9 mouse cellular contexts compared by ENCODE assay signal in genomic region chr3:79542585-79542984, GRCm38 (mm10). TPM values are rescaled to one million over a fixed set of nuclear protein-coding genes. Genes with fewer than 3 reads are reported as not detected.
DNase-seq lines count a peak whose midpoint lies in the region; ATAC-seq and TF ChIP-seq lines count a peak whose summit lies in the region.
"Had no signal": no experiment of that assay in that cellular context is flagged by ENCODE, and none has a peak within 500 bp of the region (broad histone marks: within the 10 kb centered on the region; RNA-seq: fewer than 3 reads in every experiment).

No protein-coding gene starts in this region.

- H3K9ac ChIP-seq in heart, embryonic 12.5 days: no peak overlapping the region
- no peak overlapping the region for H3K9ac ChIP-seq in intestine, embryonic 16.5 days (ENCODE audit: low read depth, low read length)
- H3K9ac ChIP-seq: limb, embryonic 12.5 days had no signal

- no peak overlapping the region for H3K4me3 ChIP-seq in heart, embryonic 12.5 days
- no peak overlapping the region for H3K4me3 ChIP-seq in bone marrow macrophage, adult 2 months (ENCODE audit: insufficient read depth, low read length)
- H3K4me3 ChIP-seq in intestine, embryonic 16.5 days (ENCODE audit: low read length): no peak overlapping the region
- H3K4me3 ChIP-seq in megakaryocyte, embryonic 14.5 days (replicated peaks): peak overlapping the region; percentile 81
- H3K4me3 ChIP-seq: limb, embryonic 12.5 days had no signal

- H3K36me3 ChIP-seq in heart, embryonic 12.5 days: no peaks in the 10 kb centered on the region
- H3K36me3 ChIP-seq in intestine, embryonic 16.5 days (ENCODE audit: control insufficient read depth, insufficient read depth, low read length): no peaks in the 10 kb centered on the region
- H3K36me3 ChIP-seq in megakaryocyte, embryonic 14.5 days (replicated peaks; ENCODE audit: low read length): peaks cover 23% of the 10 kb centered on the region
- H3K36me3 ChIP-seq: limb, embryonic 12.5 days had no signal

- H3K27ac ChIP-seq in heart, embryonic 12.5 days (ENCODE audit: poor library complexity, severe bottlenecking): peak overlapping the region; percentile 52; the same call in 1 of the 2 replicates
- peak overlapping the region; percentile 83 for H3K27ac ChIP-seq in bone marrow macrophage, adult 2 months (ENCODE audit: insufficient read depth, low read depth, low read length)
- H3K27ac ChIP-seq in intestine, embryonic 16.5 days (ENCODE audit: low read length): no peak overlapping the region
- H3K27ac ChIP-seq: limb, embryonic 12.5 days had no signal

- TF ChIP-seq POLR2A in bone marrow macrophage, adult 2 months (IDR thresholded peaks at IDR 0.05; ENCODE audit: borderline replicate concordance, low read depth, low read length): no peak

- no peak for TF ChIP-seq CTCF in bone marrow macrophage, adult 2 months (IDR thresholded peaks at IDR 0.05; ENCODE audit: low read depth, low read length)

- peaks cover 23% of the 10 kb centered on the region for H3K4me1 ChIP-seq in heart, embryonic 12.5 days (replicated peaks)
- peaks cover 60% of the 10 kb centered on the region for H3K4me1 ChIP-seq in bone marrow macrophage, adult 2 months (ENCODE audit: control insufficient read depth, insufficient read depth, low read length)
- H3K4me1 ChIP-seq in intestine, embryonic 16.5 days (ENCODE audit: control insufficient read depth, insufficient read depth, low read length): no peaks in the 10 kb centered on the region; the same call in 1 of the 2 replicates
- peaks cover 32% of the 10 kb centered on the region for H3K4me1 ChIP-seq in megakaryocyte, embryonic 14.5 days
- H3K4me1 ChIP-seq: limb, embryonic 12.5 days had no signal

- no peak for DNase-seq in heart, postnatal 14 days
- DNase-seq in left cerebral cortex, adult 11 months (ENCODE audit: low spot score): no peak
- no peak for DNase-seq in natural killer cell, adult 2 months (ENCODE audit: low spot score in 2 of 2)
- DNase-seq in right cerebral cortex, postnatal 25 days: no peak

- 0 out of 2 replicates have a peak overlapping the region, but pooled peaks have one; percentile 12 for H3K4me2 ChIP-seq in heart, embryonic 12.5 days
- H3K4me2 ChIP-seq in intestine, embryonic 16.5 days (ENCODE audit: low read depth, low read length): no peak overlapping the region
- H3K4me2 ChIP-seq: limb, embryonic 12.5 days had no signal

- no peaks in the 10 kb centered on the region for H3K9me3 ChIP-seq in heart, embryonic 12.5 days (replicated peaks)
- no peaks in the 10 kb centered on the region for H3K9me3 ChIP-seq in intestine, embryonic 16.5 days (ENCODE audit: control insufficient read depth, low read length)
- no peaks in the 10 kb centered on the region for H3K9me3 ChIP-seq in megakaryocyte, embryonic 14.5 days
- H3K9me3 ChIP-seq: limb, embryonic 12.5 days had no signal

- ATAC-seq in heart, embryonic 12.5 days (ENCODE audit: insufficient number of reproducible peaks, low FRiP score): peak; percentile 73
- peak; percentile 94 for ATAC-seq in intestine, embryonic 16.5 days

- no peaks in the 10 kb centered on the region for H3K27me3 ChIP-seq in heart, embryonic 12.5 days (replicated peaks)
- H3K27me3 ChIP-seq in intestine, embryonic 16.5 days (replicated peaks; ENCODE audit: control insufficient read depth, insufficient read depth, low read length): no peaks in the 10 kb centered on the region
- H3K27me3 ChIP-seq in megakaryocyte, embryonic 14.5 days (replicated peaks): no peaks in the 10 kb centered on the region
- H3K27me3 ChIP-seq: limb, embryonic 12.5 days had no signal

- WGBS in heart, embryonic 12.5 days: 31% methylated on average over 6 of the region's 6 CpGs
- 29% methylated on average over 6 of the region's 6 CpGs for WGBS in intestine, embryonic 16.5 days

- intact Hi-C loops in heart, postnatal 14 days (cut with DNase I): no loop called here

RNA-seq across cellular contexts. Expression of gene Fnip2, which starts 25.0 kb away (rescaled TPM):
- polyA plus RNA-seq in heart, embryonic 12.5 days (2016; fragmentation: Nextera tagmentation; extraction: Ambion mirVana): 5.3 and 6.3 TPM in 2 replicates
- total RNA-seq in heart, postnatal 14 days (2021): 10 to 100 TPM; 13.9 to 15.9 TPM
- polyA plus RNA-seq in bone marrow macrophage, adult 2 months (2012; ENCODE audit: insufficient read depth, insufficient read length, missing spikeins): 125 and 135 TPM in 2 replicates
- polyA plus RNA-seq in intestine, embryonic 16.5 days (2015; fragmentation: Nextera tagmentation; extraction: Ambion mirVana): 2.4 and 2.8 TPM in 2 replicates
- 0.19 and 2.8 TPM in 2 replicates for polyA plus RNA-seq in megakaryocyte, embryonic 14.5 days (2012; ENCODE audit: insufficient read depth, low replicate concordance)

RNA-seq across cellular contexts. Expression of gene Ppid, which starts 48.6 kb away (rescaled TPM):
- polyA plus RNA-seq in heart, embryonic 12.5 days (2016; fragmentation: Nextera tagmentation; extraction: Ambion mirVana): 121 and 122 TPM in 2 replicates
- 10 to 100 TPM; 35.2 to 39.8 TPM for total RNA-seq in heart, postnatal 14 days (2021)
- 34.9 and 45.8 TPM in 2 replicates for polyA plus RNA-seq in bone marrow macrophage, adult 2 months (2012; ENCODE audit: insufficient read depth, insufficient read length, missing spikeins)
- polyA plus RNA-seq in intestine, embryonic 16.5 days (2015; fragmentation: Nextera tagmentation; extraction: Ambion mirVana): 130 and 142 TPM in 2 replicates
- 7.8 TPM in 1 of 2 replicates, not detected in the other for polyA plus RNA-seq in megakaryocyte, embryonic 14.5 days (2012; ENCODE audit: insufficient read depth, low replicate concordance)

Comparison
In these comparisons a context has a peak if more than half of its experiments do, and no peak if none do; other contexts are left out.
1. RNA of gene Fnip2, which starts 25.0 kb away (polyA plus RNA-seq): 125 to 135 TPM in bone marrow macrophage, adult 2 months; 5.3 to 6.3 TPM in heart, embryonic 12.5 days, 2.4 to 2.8 TPM in intestine, embryonic 16.5 days and 0.19 to 2.8 TPM in megakaryocyte, embryonic 14.5 days; every median in the first group is over 10 times any median in the second.